Mouse (Mus musculus) adrenal gland, postnatal 10 days (tissue): Measurements from ENCODE around the gene Myb. TPM values are rescaled to one million over a fixed set of nuclear protein-coding genes. Genes with fewer than 3 reads are reported as not detected.

ENCODE experiments used
- DNase-seq: peaks from one replicate; pipeline ENCODE4 v3.0.0; 2021; ENCODE audit warnings: mixed read lengths
- total RNA-seq, 2 experiments: library from RNA; stranded (reverse); gene quantifications; 2 replicates each; pipeline ENCODE4 v1.2.3; 2021

The Myb gene
- total RNA-seq, 2 experiments from 2014 or later = 2.3 to 2.4 TPM

DNA sequence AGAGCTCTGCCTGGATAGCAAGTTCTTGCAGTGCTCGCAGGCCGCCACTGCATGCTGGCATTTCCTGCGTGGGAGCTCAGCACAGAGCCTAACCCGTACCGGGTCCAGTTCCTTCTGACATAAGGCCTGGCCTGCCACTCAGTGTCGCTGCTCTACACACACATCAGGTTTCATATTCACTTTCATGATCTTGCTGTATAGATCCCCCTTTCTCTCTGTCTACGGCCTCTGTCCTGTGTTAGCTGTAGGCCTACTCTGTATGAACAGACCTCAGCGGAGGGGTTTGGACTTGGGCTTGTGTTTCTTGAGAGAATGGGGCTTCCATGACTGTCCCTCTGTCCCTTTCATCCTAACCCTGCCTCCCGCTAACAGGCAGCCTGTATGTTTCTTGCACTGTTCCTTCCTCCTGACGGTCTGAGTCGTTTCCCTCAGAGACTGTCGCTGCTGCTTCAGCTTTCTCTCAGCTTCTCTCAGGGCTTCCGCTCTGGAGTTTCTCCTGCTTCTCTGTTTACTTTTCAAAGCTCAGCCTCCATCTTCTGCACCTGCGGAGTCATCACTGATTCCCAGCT is 83.5 kb downstream of the Myb start:
- no peak for DNase-seq

DNA sequence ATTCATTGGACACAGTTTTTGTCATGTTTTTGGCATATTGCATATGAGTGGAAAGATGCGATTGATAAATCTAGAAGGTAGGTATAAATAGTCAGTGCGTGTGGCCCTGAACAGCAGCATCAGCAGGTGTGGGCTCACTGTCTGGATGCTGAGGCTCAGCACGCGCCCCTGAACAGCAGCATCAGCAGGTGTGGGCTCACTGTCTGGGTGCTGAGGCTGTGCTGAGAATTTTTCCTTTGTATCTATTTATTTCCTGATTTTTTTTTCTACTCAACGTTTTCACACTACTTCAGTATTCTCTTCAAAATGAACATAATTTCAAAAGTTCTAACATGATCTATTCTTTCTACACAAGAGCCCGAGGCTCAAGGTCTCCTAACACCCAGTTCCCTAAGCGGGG is 84.1 kb downstream of the Myb start:
- no peak for DNase-seq

DNA sequence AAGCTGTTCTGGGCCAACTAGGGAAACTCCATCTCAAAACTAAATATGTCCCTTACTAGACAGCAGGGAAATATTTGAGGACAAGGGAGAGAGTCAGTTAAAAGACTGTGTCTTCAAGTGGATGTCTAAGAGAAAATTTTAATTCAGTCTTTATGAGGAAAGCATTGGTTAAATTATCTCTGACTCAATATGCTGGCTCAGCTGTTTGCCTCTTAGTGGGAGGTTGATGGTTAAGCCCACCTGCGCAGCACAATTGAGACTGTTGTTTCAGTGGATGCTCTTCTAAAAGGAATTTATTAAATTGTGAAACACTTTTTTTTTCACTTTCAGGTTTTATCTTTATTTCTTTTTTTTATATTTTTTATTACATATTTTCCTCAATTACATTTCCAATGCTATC is 84.6 kb downstream of the Myb start:
- no peak for DNase-seq

Other genes starting within 250 kb of the Myb start
- 10 to 100 TPM; 22.7 to 24.4 TPM for gene Ahi1, start 208.4 kb downstream of the Myb start, total RNA-seq
- gene Hbs1l, start 135.0 kb upstream of the Myb start, total RNA-seq = 10 to 100 TPM; 61.6 to 66.7 TPM
- 10 to 100 TPM; 14.3 to 27.5 TPM for gene Aldh8a1, start 216.3 kb upstream of the Myb start, total RNA-seq